Mouse (Mus musculus) midbrain, embryonic 13.5 days (tissue): ENCODE measurements at regions not wholly inside any gene's neighbourhood (a gene's known extent, or its start where the extent isn't known, plus 50 kb on each side); places are given as distances from the start of the nearest gene placed in this dataset.
A peak's percentile ranks its signal among the peaks of the same experiment; 100 is the strongest.
"Not testable (repeated sequence)": the region's sequence is repeated elsewhere in the genome, so short reads cannot be mapped to it uniquely, and the experiment has no call there.

Experiments used
- ATAC-seq: fragments of 200-750 bp; cut with Nextera tagmentation; 2 replicates; pipeline ENCODE4 v1.8.0; 2017; ENCODE audit warnings: mild to moderate bottlenecking, moderate TSS enrichment, moderate library complexity
- H3K27ac ChIP-seq: fragments of 300-500 bp; sonication (generic); 2 replicates; pipeline ENCODE4 v1.5.1; 2015; ENCODE audit warnings: inconsistent platforms, mild to moderate bottlenecking, moderate library complexity
- H3K27me3 ChIP-seq: fragments of 300-500 bp; sonication (generic); 2 replicates; pipeline ENCODE4 v1.6.1; 2015; ENCODE audit warnings: mild to moderate bottlenecking, inconsistent platforms
- H3K36me3 ChIP-seq: fragments of 300-500 bp; sonication (generic); 2 replicates; pipeline ENCODE4 v1.6.1; 2015; ENCODE audit warnings: mild to moderate bottlenecking, inconsistent platforms
- H3K4me1 ChIP-seq: fragments of 300-500 bp; sonication (generic); replicated peaks from 2 replicates; pipeline ENCODE4 v1.6.1; 2015; ENCODE audit warnings: inconsistent platforms
- H3K4me2 ChIP-seq: fragments of 300-500 bp; sonication (generic); replicated peaks from 2 replicates; pipeline ENCODE4 v1.6.1; 2015; ENCODE audit warnings: moderate library complexity, mild to moderate bottlenecking, inconsistent platforms
- H3K4me3 ChIP-seq: fragments of 300-500 bp; sonication (generic); replicated peaks from 2 replicates; pipeline ENCODE4 v1.5.1; 2015; ENCODE audit warnings: mild to moderate bottlenecking, inconsistent platforms
- H3K9ac ChIP-seq: fragments of 300-500 bp; sonication (generic); replicated peaks from 2 replicates; pipeline ENCODE4 v1.6.1; 2015; ENCODE audit warnings: mild to moderate bottlenecking, inconsistent platforms
- H3K9me3 ChIP-seq: fragments of 300-500 bp; sonication (generic); 2 replicates; pipeline ENCODE4 v1.6.1; 2016; ENCODE audit warnings: mild to moderate bottlenecking, inconsistent platforms
- WGBS: fragments of 180-500 bp; shearing (Covaris S2); methylation state at CpG from one replicate; pipeline ENCODE4 v1.1.7; 2015; 5-methylcytosine and 5-hydroxymethylcytosine counted together

DNA sequence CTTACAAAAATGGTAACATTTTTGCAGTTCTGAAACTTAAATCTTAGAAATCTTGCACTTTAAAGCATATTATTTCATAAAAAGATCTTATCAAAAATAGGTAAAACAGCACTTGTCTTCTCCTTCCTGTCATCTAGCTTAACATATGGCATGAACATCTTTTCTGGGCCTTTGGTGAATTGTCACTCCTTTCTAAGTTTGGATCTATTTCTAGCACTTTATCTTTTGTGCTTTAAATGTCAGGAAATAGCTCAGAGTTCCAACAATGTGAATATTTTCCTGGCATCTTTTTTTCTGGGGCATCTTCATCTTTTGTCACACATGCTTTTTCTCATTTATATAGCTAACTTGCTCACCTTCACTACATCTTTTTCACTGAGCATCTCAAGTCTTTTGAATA is 527.4 kb upstream of the Gm5150 start:
- ATAC-seq: no peak
- Histone ChIP-seq H3K4me2 (no peak overlapping the region), H3K4me3 (no peak overlapping the region), H3K27me3 (no peaks in the 10 kb centered on the region), H3K9me3 (no peaks in the 10 kb centered on the region), H3K4me1 (no peaks in the 10 kb centered on the region), H3K27ac (no peak overlapping the region), H3K9ac (no peak overlapping the region), H3K36me3 (no peaks in the 10 kb centered on the region)

DNA sequence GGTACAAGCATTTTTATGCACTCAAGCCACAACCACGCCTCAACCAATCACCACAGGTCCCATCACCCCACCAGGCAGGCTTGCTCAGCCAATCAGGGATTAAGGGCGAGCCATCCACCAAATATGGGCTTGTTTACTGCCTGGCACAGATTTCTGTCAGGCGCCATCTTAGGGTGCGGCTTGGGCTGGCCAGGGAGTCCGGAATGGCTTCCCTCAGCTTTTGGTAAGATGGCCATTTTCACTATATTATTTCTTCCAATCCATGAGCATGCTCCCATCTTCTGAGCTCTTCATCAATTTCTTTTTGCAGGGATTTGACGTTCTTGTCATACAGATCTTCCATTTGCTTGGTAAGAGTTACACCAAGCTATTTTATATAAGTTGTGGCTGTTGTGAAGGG is 521.3 kb upstream of the Gm5150 start:
- not testable (repeated sequence) for ATAC-seq, H3K4me3 ChIP-seq

DNA sequence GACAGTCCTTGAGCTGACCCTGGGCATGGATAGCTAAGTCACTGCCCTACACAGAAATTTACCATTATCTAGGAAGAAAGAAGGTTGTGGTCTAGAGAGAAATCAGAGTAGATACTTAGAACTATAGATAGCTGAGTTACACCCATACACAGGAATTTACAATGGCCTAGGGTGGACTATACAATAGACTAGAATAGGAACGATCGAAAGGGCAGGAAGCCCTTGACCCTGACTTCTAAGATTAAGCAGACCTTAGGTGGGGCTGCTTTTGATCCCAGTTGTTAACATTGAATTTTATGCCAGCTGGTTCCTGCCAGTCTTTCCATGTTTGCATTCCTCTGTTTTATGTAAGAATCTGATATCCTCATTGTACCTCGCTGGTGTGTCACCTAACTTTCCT is 482.2 kb upstream of the Gm5150 start:
- not testable (repeated sequence) for H3K27me3 ChIP-seq, H3K9ac ChIP-seq, H3K27ac ChIP-seq, H3K36me3 ChIP-seq, H3K4me2 ChIP-seq, H3K4me1 ChIP-seq, ATAC-seq, H3K4me3 ChIP-seq, H3K9me3 ChIP-seq
- WGBS: 79% methylated on average over 3 of the region's 3 CpGs

More for the DNA sequence above, 521.3 kb upstream of the Gm5150 start:
- H3K9ac ChIP-seq, H3K4me1 ChIP-seq, H3K27ac ChIP-seq, H3K4me2 ChIP-seq, H3K36me3 ChIP-seq, H3K27me3 ChIP-seq, H3K9me3 ChIP-seq: not testable (repeated sequence)
- WGBS: 88% methylated on average over 6 of the region's 6 CpGs

DNA sequence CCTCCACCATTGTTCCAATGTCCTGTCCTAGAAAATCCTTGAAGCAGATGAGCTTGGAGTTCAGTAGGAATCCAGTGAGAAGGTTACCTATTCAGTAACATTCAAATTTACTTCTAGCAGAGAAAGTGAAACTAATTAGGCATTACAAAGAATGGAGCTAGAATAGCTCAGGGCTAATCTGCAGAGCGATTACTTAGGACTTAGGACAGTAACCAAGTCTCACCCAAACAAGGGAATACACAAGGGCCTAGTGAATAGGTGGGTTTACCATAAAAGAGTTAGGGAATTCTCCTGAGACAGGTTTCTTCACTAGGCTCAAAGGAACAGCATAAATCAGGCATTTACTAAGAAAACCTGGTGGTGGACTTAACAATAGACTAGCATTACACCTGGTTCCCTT is 476.5 kb upstream of the Gm5150 start:
- Histone ChIP-seq H3K27me3 (no peaks in the 10 kb centered on the region), H3K9ac (no peak overlapping the region), H3K27ac (no peak overlapping the region), H3K4me3 (no peak overlapping the region), H3K4me2 (no peak overlapping the region), H3K4me1 (no peaks in the 10 kb centered on the region), H3K36me3 (no peaks in the 10 kb centered on the region), H3K9me3 (no peaks in the 10 kb centered on the region)
- no peak for ATAC-seq
- 66% methylated on average over 1 of the region's 1 CpGs for WGBS

DNA sequence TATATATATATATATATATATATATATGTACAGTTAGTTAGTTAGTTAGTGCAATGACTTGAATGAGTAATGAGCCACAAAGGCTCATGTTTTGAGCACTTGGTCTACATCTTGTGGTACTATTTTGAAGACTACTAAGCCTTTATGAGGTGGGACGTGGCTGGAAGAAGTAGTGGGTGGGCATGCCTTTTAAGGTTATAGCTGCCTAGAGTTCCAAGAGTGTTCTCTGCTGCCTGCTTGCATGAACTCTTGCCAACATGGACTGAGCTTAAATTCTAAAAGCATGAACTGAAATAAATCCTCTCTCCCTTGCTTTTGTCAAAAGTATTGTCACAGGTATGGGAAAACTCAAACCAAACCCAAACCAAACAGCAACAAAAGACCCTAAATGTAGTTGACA is 465.1 kb upstream of the Gm5150 start:
- Histone ChIP-seq H3K4me3 (no peak overlapping the region), H3K4me1 (no peaks in the 10 kb centered on the region), H3K36me3 (no peaks in the 10 kb centered on the region), H3K27me3 (no peaks in the 10 kb centered on the region), H3K4me2 (no peak overlapping the region), H3K9me3 (no peaks in the 10 kb centered on the region), H3K27ac (no peak overlapping the region), H3K9ac (no peak overlapping the region)
- ATAC-seq: no peak
- WGBS: 81% methylated on average over 1 of the region's 1 CpGs

DNA sequence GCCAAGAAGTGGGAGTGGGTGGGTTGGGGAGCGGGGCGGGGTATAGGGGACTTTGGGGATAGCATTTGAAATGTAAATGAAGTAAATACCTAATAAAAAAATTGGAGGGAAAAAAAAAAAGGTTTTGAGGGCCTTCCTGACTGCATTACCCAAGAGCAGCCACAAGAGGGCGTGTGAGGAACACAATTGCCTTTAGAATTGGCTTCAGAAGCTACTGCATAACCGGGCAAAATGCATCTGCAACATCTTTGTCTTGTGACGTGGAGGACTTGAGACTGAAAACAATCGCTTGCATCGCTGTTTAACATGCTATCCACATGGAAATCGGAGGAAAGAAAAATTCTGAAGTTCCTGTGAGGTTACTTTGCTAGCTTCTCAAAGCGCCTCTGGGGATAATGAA is 460.2 kb upstream of the Gm5150 start:
- H3K4me2 ChIP-seq: peak overlapping the region; percentile 39
- no peaks in the 10 kb centered on the region for H3K4me1 ChIP-seq
- H3K27me3 ChIP-seq: no peaks in the 10 kb centered on the region
- H3K9me3 ChIP-seq: no peaks in the 10 kb centered on the region
- H3K36me3 ChIP-seq: no peaks in the 10 kb centered on the region
- peak overlapping the region; percentile 25; the same call in 1 of the 2 replicates for H3K27ac ChIP-seq
- H3K9ac ChIP-seq: no peak overlapping the region
- ATAC-seq: peak; percentile 88
- 0 out of 2 replicates have a peak overlapping the region, but pooled peaks have one; percentile 10 for H3K4me3 ChIP-seq
- 11% methylated on average over 9 of the region's 9 CpGs for WGBS

DNA sequence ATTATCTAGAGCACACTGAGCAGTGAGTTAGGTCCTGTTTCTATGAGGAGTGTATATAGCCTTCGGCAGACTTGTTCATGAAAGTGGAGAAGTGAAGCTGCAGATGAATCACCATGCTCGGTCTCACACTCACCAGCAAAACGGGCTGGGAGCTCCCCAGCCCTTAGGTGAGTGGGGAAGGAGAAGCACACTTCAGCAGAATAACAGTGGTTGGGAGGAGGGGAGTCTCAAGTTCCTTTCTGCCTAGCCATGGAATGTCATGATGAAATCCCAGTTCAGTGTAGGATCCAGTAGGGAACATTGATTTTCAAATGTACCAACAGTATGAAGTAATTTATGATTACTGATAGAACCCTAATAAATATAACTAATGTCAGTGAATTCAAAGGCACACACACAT is 459.1 kb upstream of the Gm5150 start:
- no peaks in the 10 kb centered on the region for H3K27me3 ChIP-seq
- no peaks in the 10 kb centered on the region for H3K36me3 ChIP-seq
- H3K4me1 ChIP-seq: no peaks in the 10 kb centered on the region
- H3K4me2 ChIP-seq: no peak overlapping the region
- H3K27ac ChIP-seq: no peak overlapping the region
- 70% methylated on average over 3 of the region's 3 CpGs for WGBS
- H3K4me3 ChIP-seq: no peak overlapping the region
- no peak for ATAC-seq
- H3K9ac ChIP-seq: no peak overlapping the region
- H3K9me3 ChIP-seq: no peaks in the 10 kb centered on the region

DNA sequence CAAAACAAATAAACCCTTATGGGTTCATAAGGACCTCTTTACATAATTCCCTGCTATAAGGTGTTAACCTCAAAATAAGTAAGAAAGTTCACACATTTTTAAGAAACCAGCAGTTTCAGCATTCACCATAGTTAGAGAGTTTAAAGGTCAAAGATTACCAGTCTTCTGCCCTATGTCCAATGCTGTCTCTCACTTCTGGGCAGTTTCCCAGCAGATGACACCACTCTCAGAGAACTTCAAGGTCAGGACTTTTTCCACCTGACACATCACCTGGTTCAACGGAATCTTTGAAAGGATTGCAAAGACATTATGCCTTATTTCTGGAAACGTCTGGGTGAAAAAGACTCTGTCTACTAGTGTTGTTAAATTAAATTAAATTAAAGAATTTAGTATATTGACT is 458.1 kb upstream of the Gm5150 start:
- Histone ChIP-seq H3K27ac (no peak overlapping the region), H3K4me2 (no peak overlapping the region), H3K4me3 (no peak overlapping the region), H3K36me3 (no peaks in the 10 kb centered on the region), H3K9me3 (no peaks in the 10 kb centered on the region), H3K27me3 (no peaks in the 10 kb centered on the region), H3K4me1 (no peaks in the 10 kb centered on the region), H3K9ac (no peak overlapping the region)
- WGBS: 83% methylated on average over 2 of the region's 2 CpGs
- ATAC-seq: no peak

DNA sequence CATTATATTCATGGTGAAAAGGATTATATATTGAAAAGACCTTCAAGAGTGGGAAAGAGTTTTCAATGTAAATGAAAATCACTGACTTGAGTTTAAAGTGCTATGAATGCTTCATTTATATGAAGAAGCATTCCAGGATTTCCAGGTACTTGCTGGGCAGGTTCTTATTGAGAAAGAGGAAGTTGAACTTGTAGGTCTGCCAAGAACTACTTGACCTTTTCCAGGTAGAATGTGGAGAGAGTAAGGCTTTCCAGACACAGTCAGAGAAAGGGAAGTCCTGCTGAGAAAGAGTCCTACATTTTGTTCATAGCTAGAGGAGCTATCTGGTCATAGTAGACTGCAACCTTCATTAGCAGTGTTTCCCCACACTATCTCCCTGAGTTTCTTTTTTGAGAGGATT is 426.8 kb upstream of the Gm5150 start:
- ATAC-seq: no peak
- Histone ChIP-seq H3K36me3 (no peaks in the 10 kb centered on the region), H3K9me3 (no peaks in the 10 kb centered on the region), H3K4me1 (no peaks in the 10 kb centered on the region), H3K4me3 (no peak overlapping the region), H3K9ac (no peak overlapping the region), H3K4me2 (no peak overlapping the region), H3K27ac (no peak overlapping the region), H3K27me3 (no peaks in the 10 kb centered on the region)

DNA sequence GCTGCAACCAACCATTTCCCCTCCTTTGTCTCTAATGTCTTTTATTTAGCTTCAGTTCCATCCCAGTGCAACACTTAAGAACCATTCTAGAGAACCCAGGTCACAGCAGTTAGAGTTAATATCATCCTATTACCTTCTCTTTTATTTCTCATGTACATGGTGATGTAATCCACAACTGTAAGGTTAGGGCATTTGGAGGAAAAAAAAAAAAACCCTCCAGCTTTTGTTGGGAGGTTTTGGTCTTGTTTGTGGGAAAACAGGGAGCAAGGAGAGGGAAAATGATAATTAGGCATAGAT is 425.5 kb upstream of the Gm5150 start:
- H3K27ac ChIP-seq: no peak overlapping the region
- no peaks in the 10 kb centered on the region for H3K27me3 ChIP-seq
- H3K9ac ChIP-seq: no peak overlapping the region
- H3K4me3 ChIP-seq: no peak overlapping the region
- no peaks in the 10 kb centered on the region for H3K9me3 ChIP-seq
- H3K4me1 ChIP-seq: no peaks in the 10 kb centered on the region
- peak; percentile 78 for ATAC-seq
- H3K36me3 ChIP-seq: no peaks in the 10 kb centered on the region
- no peak overlapping the region for H3K4me2 ChIP-seq

DNA sequence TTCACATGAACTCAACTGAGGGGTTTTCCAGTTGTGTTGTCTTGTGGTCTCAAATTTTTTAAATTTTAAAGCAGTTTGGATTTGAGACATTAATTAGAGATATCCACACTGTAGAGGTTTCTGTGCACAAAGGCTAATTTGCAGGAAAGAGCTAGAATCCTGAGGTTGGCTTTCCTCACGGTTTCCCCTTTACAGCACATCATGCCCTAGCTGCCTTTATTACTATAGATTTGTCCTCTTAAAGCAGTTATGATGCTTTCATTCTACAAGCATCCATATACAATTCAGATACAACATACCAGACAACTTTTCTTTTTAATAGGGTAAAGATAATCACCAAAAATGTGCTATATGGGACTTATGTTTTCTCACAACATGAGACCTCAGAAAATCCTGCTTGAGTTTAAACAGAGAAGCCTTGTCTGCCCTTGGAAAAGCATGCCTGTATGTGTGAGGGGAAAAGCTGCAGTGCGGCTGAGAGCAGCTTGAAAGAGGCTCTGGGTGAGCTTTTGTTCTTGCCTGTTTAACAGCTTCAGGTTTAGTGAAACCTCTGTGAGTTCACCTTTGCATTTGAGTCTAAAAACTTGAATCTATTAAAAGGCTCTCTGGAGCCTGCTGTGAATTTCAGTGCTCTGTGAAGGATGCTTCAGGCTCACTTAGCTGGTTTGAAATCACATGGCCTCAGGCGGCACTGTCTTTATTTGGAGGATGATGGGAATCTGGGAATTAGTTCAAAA is 425.0 kb upstream of the Gm5150 start:
- 0 out of 2 replicates have a peak overlapping the region, but pooled peaks have one; percentile 36 for H3K27ac ChIP-seq
- no peaks in the 10 kb centered on the region for H3K27me3 ChIP-seq
- H3K9ac ChIP-seq: no peak overlapping the region

More for the DNA sequence above, 425.0 kb upstream of the Gm5150 start:
- Histone ChIP-seq H3K36me3 (no peaks in the 10 kb centered on the region), H3K4me1 (no peaks in the 10 kb centered on the region), H3K4me2 (no peak overlapping the region), H3K9me3 (no peaks in the 10 kb centered on the region), H3K4me3 (no peak overlapping the region)
- peak; percentile 83 for ATAC-seq
- 20% methylated on average over 3 of the region's 3 CpGs for WGBS
